Mouse (Mus musculus): ENCODE data around the gene Actr5.

DNA sequence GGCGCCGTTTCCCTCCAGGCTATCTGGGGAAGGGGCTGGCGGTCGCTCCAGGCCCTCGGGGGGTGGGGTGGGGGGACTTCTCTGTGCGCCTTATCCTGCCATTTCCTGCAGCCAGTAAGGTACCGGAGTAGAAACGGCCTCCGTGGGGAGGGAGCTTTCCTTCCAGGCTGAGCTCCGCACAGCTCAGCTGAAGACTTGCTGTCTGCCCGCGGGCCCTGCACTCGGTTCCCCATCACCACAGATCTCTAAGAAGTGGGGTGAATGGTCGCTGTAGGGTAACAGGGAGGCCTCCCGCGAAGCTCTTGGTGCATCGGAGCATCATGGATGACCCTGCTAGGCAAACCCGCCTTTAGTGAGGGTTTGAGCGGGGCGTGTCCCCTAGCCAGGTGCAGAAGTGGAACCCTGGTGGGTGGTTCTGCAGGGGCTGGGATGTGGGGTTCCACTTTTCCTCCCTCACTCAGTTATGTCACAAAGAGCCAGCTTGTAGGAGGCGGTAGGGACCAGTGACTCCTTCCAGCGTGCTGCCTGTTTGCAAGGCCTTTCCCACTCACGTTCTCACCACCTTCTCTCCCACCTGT is 43.8 kb downstream of the Actr5 start:
- TF ChIP-seq CTCF (IDR thresholded peaks at IDR 0.05; ENCODE audit: borderline replicate concordance, insufficient read depth, low read length) (no peak), POLR2A (IDR thresholded peaks at IDR 0.05; ENCODE audit: low read depth, low read length) (no peak)
